Mouse (Mus musculus): ENCODE data around the gene Tnrc6c. TPM values are rescaled to one million over a fixed set of nuclear protein-coding genes. Genes with fewer than 3 reads are reported as not detected.

The Tnrc6c gene
- polyA plus RNA-seq, 1 experiment from 2014 or later = 24.7 TPM

DNA sequence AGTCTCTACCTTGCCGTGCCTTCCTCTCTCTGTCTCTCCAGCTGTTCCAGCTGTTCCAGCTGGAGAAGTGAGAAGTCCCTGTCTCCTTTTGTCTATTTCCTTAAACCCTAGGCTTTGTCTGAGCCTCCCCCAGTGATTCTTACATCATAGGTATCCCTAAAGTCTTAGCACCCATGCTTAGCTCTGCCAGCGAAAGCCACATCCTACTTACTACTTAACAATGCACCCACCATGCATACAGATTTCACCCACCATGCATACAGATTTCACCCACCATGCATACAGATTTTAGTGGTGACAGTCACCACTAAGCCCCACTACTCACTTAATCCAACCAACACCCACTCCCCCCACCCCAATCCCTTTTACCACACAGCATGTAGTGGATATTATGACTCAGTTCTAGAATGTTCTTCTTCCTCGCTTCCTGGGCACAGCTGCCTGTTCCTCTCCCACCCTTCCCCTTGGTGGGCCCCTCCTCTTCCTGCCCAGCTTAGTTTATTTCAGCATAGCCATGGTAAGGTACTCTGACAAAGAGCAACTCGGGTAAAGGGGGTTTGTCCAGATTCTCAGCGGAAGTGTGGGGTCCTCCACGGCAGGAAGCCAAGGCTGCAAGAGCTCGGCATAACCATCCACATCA, 14.6 kb upstream of the Tnrc6c start:
- Histone ChIP-seq H3K27ac (replicated peaks) (no peak overlapping the region), H3K4me3 (no peak overlapping the region), H3K36me3 (no peaks in the 10 kb centered on the region), H3K9ac (no peak overlapping the region), H3K9me3 (no peaks in the 10 kb centered on the region), H3K4me1 (replicated peaks) (peaks cover 9% of the 10 kb centered on the region), H3K4me2 (no peak overlapping the region), H3K27me3 (no peaks in the 10 kb centered on the region)
- no peak for ATAC-seq (ENCODE audit: low FRiP score, low read depth)
- WGBS = 82% methylated on average over 7 of the region's 7 CpGs

DNA sequence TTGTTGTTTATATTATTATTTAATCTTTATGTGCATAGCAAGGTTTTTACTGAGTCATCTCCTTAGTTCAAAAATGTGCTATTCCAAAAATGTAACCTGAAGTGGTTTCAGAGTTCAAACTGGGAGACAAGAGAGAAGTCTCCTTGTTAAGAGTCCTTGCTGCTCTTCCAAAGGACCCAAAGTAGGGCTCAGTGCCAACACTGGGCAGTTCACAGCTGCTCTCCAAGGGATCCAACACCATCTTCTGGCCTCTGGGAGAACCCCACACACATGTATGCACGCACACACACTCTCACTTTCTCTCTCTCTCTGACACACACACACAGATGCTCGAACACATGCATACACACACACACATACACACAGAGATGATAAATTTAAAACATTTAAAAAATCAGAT, 11.9 kb upstream of the Tnrc6c start:
- WGBS = 89% methylated on average over 2 of the region's 2 CpGs
- no peak for ATAC-seq (ENCODE audit: low FRiP score, low read depth)
- H3K27ac ChIP-seq (replicated peaks) = no peak overlapping the region

DNA sequence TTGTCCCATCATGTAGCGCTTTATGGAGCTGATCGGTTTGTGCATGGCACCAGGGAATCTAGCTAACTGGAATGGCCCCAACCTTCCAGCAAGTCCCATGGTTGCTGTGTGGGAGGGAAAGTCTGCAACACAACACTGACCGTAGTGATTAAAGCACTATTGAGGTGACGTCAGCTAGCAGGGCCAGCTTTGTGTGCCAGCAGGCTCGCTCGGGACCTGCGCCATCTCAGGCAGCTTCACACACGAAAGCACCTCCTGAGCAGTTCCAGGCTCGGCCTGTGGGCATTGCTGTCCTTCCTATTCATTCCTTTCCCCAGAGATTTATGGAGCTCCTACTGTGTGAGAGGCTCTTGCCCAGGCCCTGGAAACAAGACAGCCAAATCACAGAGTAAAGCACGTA, 10.8 kb upstream of the Tnrc6c start:
- H3K4me2 ChIP-seq = no peak overlapping the region
- H3K9ac ChIP-seq = no peak overlapping the region
- H3K4me3 ChIP-seq = no peak overlapping the region
- no peaks in the 10 kb centered on the region for H3K27me3 ChIP-seq
- H3K27ac ChIP-seq (replicated peaks) = no peak overlapping the region
- ATAC-seq (ENCODE audit: low FRiP score, low read depth) = no peak
- WGBS = 49% methylated on average over 10 of the region's 10 CpGs
- H3K4me1 ChIP-seq (replicated peaks) = peaks cover 8% of the 10 kb centered on the region
- no peaks in the 10 kb centered on the region for H3K9me3 ChIP-seq
- H3K36me3 ChIP-seq = no peaks in the 10 kb centered on the region

More for the DNA sequence above, 11.9 kb upstream of the Tnrc6c start:
- peaks cover 9% of the 10 kb centered on the region for H3K4me1 ChIP-seq (replicated peaks)
- H3K27me3 ChIP-seq = no peaks in the 10 kb centered on the region
- H3K36me3 ChIP-seq = no peaks in the 10 kb centered on the region
- H3K4me2 ChIP-seq = no peak overlapping the region
- H3K9ac ChIP-seq = no peak overlapping the region
- H3K9me3 ChIP-seq = no peaks in the 10 kb centered on the region
- no peak overlapping the region for H3K4me3 ChIP-seq

DNA sequence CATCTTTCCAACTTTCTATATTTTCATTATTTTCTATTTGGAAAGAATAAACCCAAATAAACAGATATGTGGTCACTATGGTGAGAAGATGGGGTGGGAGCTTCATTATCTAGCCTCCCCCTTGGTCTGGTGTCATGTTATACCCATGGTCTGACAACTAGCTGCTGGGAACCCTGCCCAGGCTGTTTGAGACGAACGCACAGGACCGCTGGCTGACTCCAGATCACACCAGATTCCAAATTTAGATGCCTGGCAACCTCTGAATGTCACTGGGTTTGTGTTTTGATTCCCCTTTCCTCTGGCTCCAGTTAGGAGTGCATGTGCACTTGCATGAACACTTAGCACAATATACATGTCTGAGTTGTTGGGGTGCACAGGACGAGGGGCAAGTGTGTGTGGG, 7.3 kb upstream of the Tnrc6c start:
- Histone ChIP-seq H3K4me1 (replicated peaks) (0 out of 2 replicates have a peak, but pooled peaks cover 3% of the 10 kb centered on the region), H3K4me2 (no peak overlapping the region), H3K36me3 (no peaks in the 10 kb centered on the region), H3K4me3 (no peak overlapping the region), H3K9ac (no peak overlapping the region), H3K27me3 (no peaks in the 10 kb centered on the region), H3K27ac (replicated peaks) (no peak overlapping the region), H3K9me3 (no peaks in the 10 kb centered on the region)
- 57% methylated on average over 4 of the region's 4 CpGs for whole genome bisulfite sequencing
- ATAC-seq (ENCODE audit: low FRiP score, low read depth) = no peak

DNA sequence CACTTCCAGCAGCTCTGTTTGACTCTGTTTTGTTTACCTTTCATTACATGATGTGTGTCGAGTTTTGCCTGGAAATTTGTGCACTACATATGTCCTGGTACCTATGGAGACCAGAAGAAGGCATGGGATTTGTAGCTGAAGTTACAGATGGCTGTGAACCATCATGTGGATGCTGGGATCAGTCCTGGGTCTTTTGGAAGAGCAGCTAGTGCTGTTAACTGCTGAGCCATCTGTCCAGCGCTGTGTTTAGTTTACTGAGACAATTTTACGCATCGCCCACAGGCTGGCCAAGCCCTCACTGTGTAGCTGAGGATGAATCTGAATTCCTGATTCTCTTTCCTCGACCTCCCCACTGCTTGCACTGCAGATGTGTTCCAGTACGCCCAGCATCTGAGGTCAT, 6.1 kb upstream of the Tnrc6c start:
- no peaks in the 10 kb centered on the region for H3K36me3 ChIP-seq
- H3K27ac ChIP-seq (replicated peaks) = no peak overlapping the region
- 70% methylated on average over 6 of the region's 6 CpGs for WGBS
- ATAC-seq (ENCODE audit: low FRiP score, low read depth) = no peak
- H3K4me2 ChIP-seq = no peak overlapping the region
- no peaks in the 10 kb centered on the region for H3K9me3 ChIP-seq
- H3K4me3 ChIP-seq = no peak overlapping the region
- H3K4me1 ChIP-seq (replicated peaks) = peaks cover 6% of the 10 kb centered on the region
- no peaks in the 10 kb centered on the region for H3K27me3 ChIP-seq
- no peak overlapping the region for H3K9ac ChIP-seq

DNA sequence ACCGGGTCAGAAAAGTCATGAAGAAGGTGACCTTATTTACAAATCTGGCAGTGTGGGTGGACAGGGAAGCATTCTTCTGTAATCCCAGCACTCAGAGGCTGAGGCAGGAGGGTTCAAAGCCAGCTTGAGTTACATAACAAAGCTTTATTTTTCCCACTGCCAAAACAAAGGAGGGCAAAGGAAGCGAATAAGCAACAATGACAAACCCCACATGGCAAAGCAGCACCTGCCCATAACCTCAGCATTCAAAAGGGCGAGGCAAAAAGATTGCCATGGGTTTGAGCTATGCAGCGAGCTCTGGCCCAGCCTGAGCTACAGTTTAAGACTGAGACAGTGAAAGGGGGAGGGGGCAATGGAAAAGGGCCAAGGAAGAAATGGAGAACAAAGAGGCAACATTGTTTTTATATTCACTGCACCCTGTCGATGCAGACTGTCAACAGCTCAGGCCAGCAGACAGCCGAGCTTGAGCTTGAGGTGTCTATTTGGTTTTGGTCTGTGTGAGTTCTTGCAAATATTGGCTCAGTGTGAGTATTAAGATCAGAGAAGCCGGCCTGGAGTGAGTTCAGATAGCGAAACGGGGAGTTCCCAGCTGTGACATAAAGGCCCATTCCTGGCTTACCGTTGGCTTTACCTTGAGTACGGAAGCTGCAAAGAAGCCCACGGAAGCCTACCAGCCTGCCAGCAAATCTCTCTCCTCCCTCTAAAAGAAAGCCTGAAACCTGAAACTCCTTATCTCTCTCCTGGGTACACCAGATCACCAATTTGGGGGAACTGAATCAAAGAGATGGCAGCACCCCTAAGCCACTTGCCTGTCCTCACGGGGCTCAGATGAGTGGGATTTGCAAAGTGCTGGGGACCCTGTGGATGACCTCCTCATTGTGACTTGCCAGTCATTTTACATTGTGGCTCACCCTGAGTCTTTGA, 3.1 kb upstream of the Tnrc6c start:
- H3K27me3 ChIP-seq = no peaks in the 10 kb centered on the region
- WGBS = 77% methylated on average over 13 of the region's 13 CpGs
- no peak overlapping the region for H3K4me3 ChIP-seq
- ATAC-seq (ENCODE audit: low FRiP score, low read depth) = no peak
- no peaks in the 10 kb centered on the region for H3K9me3 ChIP-seq
- H3K27ac ChIP-seq (replicated peaks) = no peak overlapping the region
- H3K4me1 ChIP-seq (replicated peaks) = peaks cover 12% of the 10 kb centered on the region
- no peaks in the 10 kb centered on the region for H3K36me3 ChIP-seq
- no peak overlapping the region for H3K4me2 ChIP-seq
- H3K9ac ChIP-seq = no peak overlapping the region

- WGBS = 56% methylated on average over 3 of the region's 3 CpGs
- H3K4me3 ChIP-seq = peak overlapping the region; percentile 77
- H3K27ac ChIP-seq (replicated peaks) = peak overlapping the region; percentile 99
- H3K36me3 ChIP-seq = no peaks in the 10 kb centered on the region
- no peaks in the 10 kb centered on the region for H3K9me3 ChIP-seq
- H3K9ac ChIP-seq = peak overlapping the region; percentile 65; the same call in 1 of the 2 replicates
- no peaks in the 10 kb centered on the region for H3K27me3 ChIP-seq
- peak overlapping the region; percentile 61 for H3K4me2 ChIP-seq
- H3K4me1 ChIP-seq (replicated peaks) = peaks cover 29% of the 10 kb centered on the region
- no peak for ATAC-seq (ENCODE audit: low FRiP score, low read depth)
Measured at GRCm38 (mm10) chr11:117652907-117653306, 1.2 kb upstream of the Tnrc6c start.

DNA sequence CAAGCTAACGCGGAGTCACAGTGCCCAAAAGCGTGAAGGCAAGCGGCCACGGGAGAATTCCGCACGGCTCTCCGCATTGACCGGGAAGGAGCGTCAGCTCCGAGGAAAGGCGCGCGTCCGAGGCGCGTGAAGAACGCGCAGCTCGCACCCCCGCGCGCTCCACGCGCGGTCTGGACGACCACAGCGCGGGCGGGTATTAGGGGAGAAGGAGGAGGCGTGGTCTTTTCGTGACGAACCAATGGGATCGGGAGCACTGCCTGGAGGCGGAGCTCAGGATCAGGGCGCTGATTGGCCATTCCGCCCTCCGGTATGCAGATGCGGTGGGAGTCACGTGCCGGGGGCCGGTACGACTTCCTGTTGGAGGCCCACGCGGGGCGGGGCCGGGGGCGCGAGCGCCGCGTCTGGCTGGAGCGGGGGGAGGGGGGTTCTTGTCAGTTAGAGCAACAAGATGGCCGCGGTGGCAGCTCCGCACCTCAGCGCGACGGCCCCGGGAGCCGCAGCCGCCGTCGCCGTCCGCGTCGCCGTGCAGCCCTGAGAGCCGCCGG, 363 bp downstream of the Tnrc6c start:
- no peaks in the 10 kb centered on the region for H3K9me3 ChIP-seq
- H3K4me1 ChIP-seq (replicated peaks) = peaks cover 43% of the 10 kb centered on the region
- H3K9ac ChIP-seq = peak overlapping the region; percentile 88
- H3K36me3 ChIP-seq = no peaks in the 10 kb centered on the region
- WGBS = 1% methylated on average over 50 of the region's 71 CpGs
- peak overlapping the region; percentile 92 for H3K4me2 ChIP-seq
- ATAC-seq (ENCODE audit: low FRiP score, low read depth) = peak; percentile 97
- peak overlapping the region; percentile 99 for H3K27ac ChIP-seq (replicated peaks)
- no peaks in the 10 kb centered on the region for H3K27me3 ChIP-seq
- H3K4me3 ChIP-seq = peak overlapping the region; percentile 77

GRCm38 (mm10) chr11:117654934-117655291, 824 bp downstream of the Tnrc6c start:
- H3K36me3 ChIP-seq = no peaks in the 10 kb centered on the region
- peak; percentile 16 for ATAC-seq (ENCODE audit: low FRiP score, low read depth)
- H3K4me3 ChIP-seq = peak overlapping the region; percentile 77
- H3K9me3 ChIP-seq = no peaks in the 10 kb centered on the region
- H3K9ac ChIP-seq = peak overlapping the region; percentile 88
- peak overlapping the region; percentile 92 for H3K4me2 ChIP-seq
- no peaks in the 10 kb centered on the region for H3K27me3 ChIP-seq
- H3K27ac ChIP-seq (replicated peaks) = peak overlapping the region; percentile 99
- H3K4me1 ChIP-seq (replicated peaks) = peaks cover 48% of the 10 kb centered on the region
- WGBS = 0% methylated on average over 35 of the region's 66 CpGs

- under 1% methylated on average over 72 of the region's 80 CpGs for WGBS
- Histone ChIP-seq H3K36me3 (no peaks in the 10 kb centered on the region), H3K4me2 (peak overlapping the region; percentile 92), H3K9ac (peak overlapping the region; percentile 88), H3K9me3 (no peaks in the 10 kb centered on the region), H3K27ac (replicated peaks) (peak overlapping the region; percentile 99), H3K4me3 (peak overlapping the region; percentile 77), H3K27me3 (no peaks in the 10 kb centered on the region), H3K4me1 (replicated peaks) (peaks cover 52% of the 10 kb centered on the region)
- ATAC-seq (ENCODE audit: low FRiP score, low read depth) = 0 out of 2 replicates have a peak, but pooled peaks have one; percentile 2
Measured at GRCm38 (mm10) chr11:117655292-117656076, 1.4 kb downstream of the Tnrc6c start.

- no peaks in the 10 kb centered on the region for H3K36me3 ChIP-seq
- no peak for ATAC-seq (ENCODE audit: low FRiP score, low read depth)
- WGBS = 4% methylated on average over 10 of the region's 10 CpGs
Measured at GRCm38 (mm10) chr11:117656077-117656401, 1.9 kb downstream of the Tnrc6c start.

More at GRCm38 (mm10) chr11:117656077-117656401, 1.9 kb downstream of the Tnrc6c start:
- Histone ChIP-seq H3K4me3 (peak overlapping the region; percentile 77), H3K27ac (replicated peaks) (peak overlapping the region; percentile 99), H3K4me2 (peak overlapping the region; percentile 92), H3K9me3 (no peaks in the 10 kb centered on the region), H3K4me1 (replicated peaks) (peaks cover 56% of the 10 kb centered on the region), H3K9ac (peak overlapping the region; percentile 88), H3K27me3 (no peaks in the 10 kb centered on the region)

All from hindbrain, embryonic 15.5 days (tissue).